Mouse (Mus musculus) stomach, embryonic 16.5 days (tissue): ENCODE data around the gene Pex6. TPM values are rescaled to one million over a fixed set of nuclear protein-coding genes. Genes with fewer than 3 reads are reported as not detected.

Experiments
- ATAC-seq: fragments of 200-750 bp; cut with Nextera tagmentation; 2 replicates; pipeline ENCODE4 v1.8.0; 2017; ENCODE audit warnings: moderate number of reproducible peaks, moderate TSS enrichment; ENCODE audit not compliant: insufficient read depth, low FRiP score
- H3K27ac ChIP-seq: fragments of 300-500 bp; sonication (generic); 2 replicates; pipeline ENCODE4 v1.5.1; 2014; ENCODE audit warnings: low read length
- H3K27me3 ChIP-seq: fragments of 300-500 bp; sonication (generic); 2 replicates; pipeline ENCODE4 v1.6.1; 2014; ENCODE audit warnings: low read length, control low read depth, mixed read lengths; ENCODE audit not compliant: control insufficient read depth, insufficient read depth
- H3K36me3 ChIP-seq: fragments of 300-500 bp; sonication (generic); 2 replicates; pipeline ENCODE4 v1.6.1; 2014; ENCODE audit warnings: low read length; ENCODE audit not compliant: control insufficient read depth, insufficient read depth
- H3K4me1 ChIP-seq: fragments of 300-500 bp; sonication (generic); 2 replicates; pipeline ENCODE4 v1.6.1; 2014; ENCODE audit warnings: low read length, control low read depth, mixed read lengths; ENCODE audit not compliant: control insufficient read depth, insufficient read depth
- H3K4me2 ChIP-seq: fragments of 300-500 bp; sonication (generic); 2 replicates; pipeline ENCODE4 v1.6.1; 2014; ENCODE audit warnings: low read depth, low read length, mixed read lengths
- H3K4me3 ChIP-seq: fragments of 300-500 bp; sonication (generic); replicated peaks from 2 replicates; pipeline ENCODE4 v1.5.1; 2014; ENCODE audit warnings: mild to moderate bottlenecking, low read length
- H3K9ac ChIP-seq: fragments of 300-500 bp; sonication (generic); 2 replicates; pipeline ENCODE4 v1.6.1; 2014; ENCODE audit warnings: low read length
- H3K9me3 ChIP-seq: fragments of 300-500 bp; sonication (generic); replicated peaks from 2 replicates; pipeline ENCODE4 v1.6.1; 2016; ENCODE audit warnings: low read length, control low read depth; ENCODE audit not compliant: control insufficient read depth
- WGBS: fragments of 180-500 bp; shearing (Covaris S2); extraction: QIAGEN DNeasy Blood & Tissue Kit; methylation state at CpG from one replicate; pipeline ENCODE4 v1.1.7; 2014; 5-methylcytosine and 5-hydroxymethylcytosine counted together
- polyA plus RNA-seq: library from polyadenylated mRNA; unstranded; fragments of >200 nt; fragmentation: Nextera tagmentation; extraction: Ambion mirVana; gene quantifications from 2 replicates; pipeline ENCODE4 v1.2.1, GENCODE M21; 2015

Gene Pex6
- polyA plus RNA-seq, 1 experiment from 2014 or later = 15.0 TPM

DNA sequence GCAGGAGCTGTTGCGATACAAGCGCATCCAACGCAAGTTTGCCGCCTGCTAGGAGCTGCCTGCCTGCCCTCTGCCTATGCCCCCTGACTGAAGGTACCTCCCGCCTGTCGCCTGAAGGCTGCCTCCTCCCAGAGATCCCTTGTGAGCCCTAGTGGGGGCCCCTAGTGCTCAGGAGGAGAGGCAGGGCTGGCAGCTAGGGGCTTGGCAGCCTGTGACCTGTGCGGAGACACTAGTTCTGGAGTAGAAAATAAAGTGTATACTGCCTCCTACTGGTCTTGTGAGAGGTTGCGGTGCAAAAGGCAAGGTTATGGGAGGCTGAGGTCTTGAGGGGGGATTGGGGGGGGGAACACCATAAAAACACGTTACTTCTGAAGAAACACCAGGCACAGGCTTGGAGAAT lies 14.0 kb downstream of the Pex6 start:
- no peak overlapping the region for H3K4me3 ChIP-seq
- H3K9me3 ChIP-seq = no peaks in the 10 kb centered on the region
- H3K36me3 ChIP-seq = peaks cover 4% of the 10 kb centered on the region; the same call in 1 of the 2 replicates
- 0 out of 2 replicates have a peak, but pooled peaks have one; percentile 9 for ATAC-seq
- H3K4me2 ChIP-seq = no peak overlapping the region
- no peaks in the 10 kb centered on the region for H3K4me1 ChIP-seq
- no peak overlapping the region for H3K27ac ChIP-seq
- peak overlapping the region; percentile 14; the same call in 1 of the 2 replicates for H3K9ac ChIP-seq
- H3K27me3 ChIP-seq = no peaks in the 10 kb centered on the region
- 57% methylated on average over 9 of the region's 9 CpGs for WGBS

DNA sequence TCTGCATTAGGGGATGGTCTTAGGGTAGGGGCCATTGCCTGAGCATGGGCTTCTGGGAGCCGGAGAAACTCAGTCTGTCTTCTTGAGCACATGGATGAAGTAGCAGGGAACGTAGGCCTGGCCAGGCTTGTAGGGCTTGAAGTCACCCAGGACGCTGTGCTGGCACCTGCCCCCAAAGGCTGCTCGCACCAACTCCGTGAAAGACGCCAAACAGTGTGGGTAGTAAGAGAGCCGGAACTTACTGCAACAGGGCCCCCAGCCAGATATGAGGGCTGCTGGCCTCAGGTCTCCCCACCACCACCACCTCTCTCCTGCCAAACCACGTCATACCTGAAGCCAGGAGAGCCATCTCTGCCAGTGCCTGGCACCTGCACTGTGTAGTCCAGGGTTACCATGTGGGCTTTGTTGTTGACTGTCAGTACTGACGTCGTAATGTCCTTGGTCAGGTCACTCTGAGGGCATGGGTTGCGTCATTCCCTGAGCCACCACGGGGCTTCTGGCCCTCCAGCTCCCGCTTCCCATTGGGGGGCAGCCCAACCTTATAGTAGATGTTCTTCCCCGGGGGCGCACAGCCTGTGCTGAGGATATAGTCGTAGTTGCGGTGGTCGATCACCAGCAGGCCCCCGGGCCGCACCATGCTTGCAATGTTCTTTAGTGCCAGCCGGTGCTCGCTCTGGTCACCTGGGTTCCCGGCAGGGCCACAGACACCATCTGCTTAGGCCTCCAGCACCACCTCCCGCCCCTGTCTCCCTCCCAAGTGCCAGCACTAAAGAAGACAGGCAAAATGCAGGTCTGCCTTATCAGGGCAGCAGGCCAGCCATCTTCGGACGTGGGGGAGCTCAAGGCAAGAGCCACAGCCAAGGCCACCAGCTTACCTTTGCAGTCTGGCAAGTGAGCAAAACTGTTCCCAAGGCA lies 14.7 kb downstream of the Pex6 start:
- Histone ChIP-seq H3K9me3 (no peaks in the 10 kb centered on the region), H3K27me3 (no peaks in the 10 kb centered on the region), H3K4me2 (no peak overlapping the region), H3K4me3 (no peak overlapping the region), H3K27ac (no peak overlapping the region), H3K36me3 (peaks cover 4% of the 10 kb centered on the region; the same call in 1 of the 2 replicates), H3K4me1 (no peaks in the 10 kb centered on the region), H3K9ac (no peak overlapping the region)
- 91% methylated on average over 26 of the region's 26 CpGs for WGBS
- ATAC-seq = no peak

DNA sequence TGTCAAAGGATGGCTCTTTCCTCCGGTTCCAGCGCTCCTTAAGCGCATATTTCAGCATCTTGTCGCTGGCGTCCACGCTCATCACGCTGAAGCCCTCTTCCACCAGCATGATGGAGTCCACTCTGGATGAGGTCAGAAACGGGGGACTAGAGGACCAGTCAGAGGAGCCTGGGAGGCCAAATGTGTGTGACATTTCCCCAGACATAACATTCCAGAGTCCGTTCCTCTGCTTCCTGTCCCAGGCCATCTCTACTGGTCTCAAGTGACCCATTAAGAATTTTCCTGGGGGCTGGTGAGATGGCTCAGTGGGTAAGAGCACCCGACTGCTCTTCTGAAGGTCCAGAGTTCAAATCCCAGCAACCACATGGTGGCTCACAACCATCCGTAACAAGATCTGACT lies 16.0 kb downstream of the Pex6 start:
- Histone ChIP-seq H3K9me3 (no peaks in the 10 kb centered on the region), H3K27ac (no peak overlapping the region), H3K4me1 (no peaks in the 10 kb centered on the region), H3K4me3 (no peak overlapping the region), H3K4me2 (no peak overlapping the region), H3K36me3 (peaks cover 2% of the 10 kb centered on the region; the same call in 1 of the 2 replicates), H3K27me3 (no peaks in the 10 kb centered on the region), H3K9ac (no peak overlapping the region)
- 87% methylated on average over 11 of the region's 11 CpGs for WGBS
- no peak for ATAC-seq

DNA sequence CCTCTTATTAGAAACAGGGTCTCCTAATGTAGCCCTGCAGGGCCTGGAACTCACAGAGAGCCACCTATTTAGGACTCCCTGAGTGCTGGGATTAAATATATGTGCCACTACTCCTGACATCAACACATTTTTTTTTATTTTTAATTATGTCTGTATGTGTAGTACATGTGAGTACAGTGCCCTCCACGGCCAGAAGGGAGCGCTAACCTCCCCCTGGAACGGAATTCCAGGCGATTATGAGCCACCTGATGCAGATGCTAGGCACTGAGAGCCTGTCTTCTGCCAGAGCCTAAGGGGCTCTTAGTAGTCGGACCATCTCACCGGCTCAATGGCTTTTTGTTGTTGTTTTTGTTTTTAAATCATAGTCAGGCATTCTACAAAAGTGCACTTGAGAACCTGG lies 16.8 kb downstream of the Pex6 start:
- Histone ChIP-seq H3K9ac (no peak overlapping the region), H3K4me1 (no peaks in the 10 kb centered on the region), H3K9me3 (no peaks in the 10 kb centered on the region), H3K36me3 (no peaks in the 10 kb centered on the region; the same call in 1 of the 2 replicates), H3K4me2 (no peak overlapping the region), H3K4me3 (no peak overlapping the region), H3K27ac (no peak overlapping the region), H3K27me3 (no peaks in the 10 kb centered on the region)
- 37% methylated on average over 6 of the region's 6 CpGs for WGBS
- ATAC-seq = no peak

DNA sequence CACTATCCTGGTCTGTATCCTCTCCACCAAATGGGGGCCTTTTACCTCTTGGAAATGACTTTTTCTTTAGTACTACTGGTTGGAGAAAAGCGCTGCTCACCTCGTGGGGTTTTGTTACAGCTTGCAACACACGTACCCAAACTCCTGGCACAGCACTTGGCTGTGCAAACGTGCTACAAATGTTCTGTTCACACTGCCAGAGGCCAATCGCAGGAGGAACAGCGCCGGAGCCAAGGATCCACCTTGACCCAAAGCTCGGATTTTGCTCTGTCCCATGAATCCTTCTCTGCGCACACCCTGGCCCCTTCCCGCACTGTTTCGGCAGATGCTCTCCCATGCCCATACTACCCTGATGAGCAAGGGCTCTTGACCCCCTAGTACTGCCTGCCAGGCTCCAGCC lies 17.2 kb downstream of the Pex6 start:
- H3K27me3 ChIP-seq = no peaks in the 10 kb centered on the region
- no peaks in the 10 kb centered on the region for H3K9me3 ChIP-seq
- H3K9ac ChIP-seq = peak overlapping the region; percentile 20; the same call in 1 of the 2 replicates
- peak overlapping the region; percentile 52 for H3K4me2 ChIP-seq
- ATAC-seq = no peak
- peak overlapping the region; percentile 29 for H3K4me3 ChIP-seq
- no peaks in the 10 kb centered on the region for H3K4me1 ChIP-seq
- no peaks in the 10 kb centered on the region; the same call in 1 of the 2 replicates for H3K36me3 ChIP-seq
- 45% methylated on average over 11 of the region's 11 CpGs for WGBS
- no peak overlapping the region for H3K27ac ChIP-seq

DNA sequence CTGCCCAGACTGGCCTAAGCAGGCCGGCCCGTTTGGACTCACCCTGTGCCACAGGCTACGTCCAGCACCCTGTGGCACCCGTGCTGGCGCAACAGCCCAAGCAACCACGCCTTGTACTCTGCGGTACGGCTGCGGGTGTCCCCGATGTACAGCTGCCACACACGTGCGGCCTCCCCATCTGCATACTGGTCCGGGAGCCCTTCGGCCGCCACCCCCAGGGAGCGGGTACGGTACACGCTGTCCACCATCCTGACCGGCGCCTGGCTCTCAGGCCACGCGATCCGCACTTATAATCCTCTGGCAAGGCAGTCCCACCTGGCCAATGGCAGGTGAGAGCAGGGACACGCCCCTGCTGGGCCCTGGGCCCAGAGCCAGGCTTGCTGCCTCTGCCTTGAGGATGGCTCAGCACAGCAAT lies 17.6 kb downstream of the Pex6 start, which contains the start of gene Gnmt:
TSS of gene Gnmt (minus strand) at position 265 of the 415 bp plus-strand sequence.
- Histone ChIP-seq H3K9ac (peak within 1 kb of the TSS; percentile 20), H3K36me3 (no peaks in the 10 kb centered on the region; the same call in 1 of the 2 replicates), H3K27ac (no peak within 1 kb of the TSS), H3K4me2 (peak within 1 kb of the TSS; percentile 52), H3K4me3 (peak within 1 kb of the TSS; percentile 29), H3K27me3 (no peaks in the 10 kb centered on the region), H3K4me1 (no peaks in the 10 kb centered on the region), H3K9me3 (no peaks in the 10 kb centered on the region)
- peak; percentile 77 for ATAC-seq
- 10% methylated on average over 24 of the region's 24 CpGs for WGBS

DNA sequence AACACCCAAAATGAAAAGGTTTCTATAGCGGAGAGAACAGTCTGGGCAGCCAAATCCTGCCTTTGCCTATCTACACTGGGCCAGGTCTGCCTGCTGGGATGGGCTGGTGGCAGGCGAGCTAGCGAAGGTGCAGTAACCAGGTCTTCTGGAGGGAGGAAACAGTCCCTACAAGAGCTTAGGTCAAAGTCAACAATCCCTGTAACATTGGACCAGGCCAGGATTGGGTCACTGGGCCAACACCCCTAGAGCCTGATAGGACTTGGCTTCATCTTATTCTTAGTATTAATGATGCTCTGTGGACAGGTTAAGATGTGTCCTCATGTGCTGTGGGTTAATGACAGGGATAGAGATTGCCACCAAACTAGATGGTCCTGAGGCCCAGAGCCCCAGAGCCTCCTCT lies 22.8 kb downstream of the Pex6 start:
- no peak overlapping the region for H3K4me2 ChIP-seq
- no peaks in the 10 kb centered on the region for H3K27me3 ChIP-seq
- H3K9me3 ChIP-seq = no peaks in the 10 kb centered on the region
- H3K9ac ChIP-seq = no peak overlapping the region
- ATAC-seq = no peak
- no peaks in the 10 kb centered on the region for H3K4me1 ChIP-seq
- WGBS = 96% methylated on average over 3 of the region's 3 CpGs
- H3K4me3 ChIP-seq = no peak overlapping the region
- no peak overlapping the region for H3K27ac ChIP-seq
- no peaks in the 10 kb centered on the region for H3K36me3 ChIP-seq

DNA sequence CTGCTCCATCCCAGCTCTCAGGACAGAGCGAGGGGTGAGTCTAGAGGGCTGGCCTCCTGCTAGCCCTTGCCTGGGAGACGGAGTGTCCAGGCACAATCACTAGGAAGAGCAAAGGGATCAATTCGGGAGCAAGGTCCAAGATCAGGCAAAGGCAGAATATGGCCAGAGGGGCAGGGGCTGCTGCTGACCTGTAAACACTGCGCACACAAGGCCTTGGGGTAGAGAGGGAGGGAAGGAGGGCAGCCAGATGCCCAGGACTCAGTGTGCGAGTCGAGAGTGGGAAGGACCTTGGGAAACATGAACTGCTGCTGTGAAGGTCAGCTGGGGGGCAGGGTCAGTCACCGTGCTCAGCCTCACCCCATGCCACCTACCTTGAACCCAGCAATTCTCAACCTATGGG lies 24.0 kb downstream of the Pex6 start:
- Histone ChIP-seq H3K36me3 (no peaks in the 10 kb centered on the region), H3K27me3 (no peaks in the 10 kb centered on the region), H3K9ac (no peak overlapping the region), H3K4me3 (no peak overlapping the region), H3K4me1 (no peaks in the 10 kb centered on the region), H3K4me2 (no peak overlapping the region), H3K27ac (no peak overlapping the region), H3K9me3 (no peaks in the 10 kb centered on the region)
- 86% methylated on average over 7 of the region's 7 CpGs for WGBS
- no peak for ATAC-seq

DNA sequence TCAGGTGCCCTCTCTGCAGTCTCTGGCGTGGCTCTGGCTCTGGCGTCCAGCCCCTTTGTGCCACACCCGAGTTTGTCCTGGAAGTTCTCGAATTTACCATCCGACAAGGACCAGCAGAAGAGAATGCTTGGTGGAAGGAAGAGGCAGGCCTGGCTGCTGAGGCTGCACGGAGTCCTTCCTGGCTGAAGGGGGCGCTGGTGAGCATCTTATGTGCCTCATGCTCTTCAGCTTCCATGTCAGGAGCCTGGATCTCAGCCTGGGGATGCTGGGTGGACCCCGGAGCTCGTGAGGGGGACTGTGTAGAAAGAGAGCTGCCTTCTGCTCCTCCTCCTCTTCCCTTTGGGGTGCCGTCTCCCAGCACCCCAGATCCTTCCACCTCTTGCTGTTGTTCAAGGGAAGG lies 24.9 kb downstream of the Pex6 start:
- H3K27me3 ChIP-seq = no peaks in the 10 kb centered on the region
- no peak overlapping the region for H3K9ac ChIP-seq
- H3K4me3 ChIP-seq = no peak overlapping the region
- H3K36me3 ChIP-seq = no peaks in the 10 kb centered on the region
- H3K4me2 ChIP-seq = no peak overlapping the region
- H3K27ac ChIP-seq = no peak overlapping the region
- H3K4me1 ChIP-seq = no peaks in the 10 kb centered on the region
- no peaks in the 10 kb centered on the region for H3K9me3 ChIP-seq
- 58% methylated on average over 10 of the region's 10 CpGs for WGBS
- ATAC-seq = no peak
